Mouse (Mus musculus) midbrain, embryonic 16.5 days (tissue): ENCODE measurements around the gene Olfr748. TPM values are rescaled to one million over a fixed set of nuclear protein-coding genes. Genes with fewer than 3 reads are reported as not detected.

ENCODE experiments used
- polyA plus RNA-seq: library from polyadenylated mRNA; unstranded; fragments of >200 nt; fragmentation: Nextera tagmentation; extraction: Ambion mirVana; gene quantifications from 2 replicates; pipeline ENCODE4 v1.2.1, GENCODE M21; 2015

The Olfr748 gene
- polyA plus RNA-seq, 1 experiment from 2014 or later = not detected

Other genes with a start within 250 kb of the Olfr748 start
- gene Olfr741, start 234.6 kb upstream of the Olfr748 start, polyA plus RNA-seq = not detected in 2 replicates
- not detected in 2 replicates for gene Olfr742, start 203.8 kb upstream of the Olfr748 start, polyA plus RNA-seq
- gene Olfr743, start 185.5 kb upstream of the Olfr748 start, polyA plus RNA-seq = not detected in 2 replicates
- gene Olfr744, start 92.5 kb upstream of the Olfr748 start, polyA plus RNA-seq = not detected in 2 replicates
- not detected in 2 replicates for gene Olfr745, start 68.0 kb upstream of the Olfr748 start, polyA plus RNA-seq
- not detected in 2 replicates for gene Olfr746, start 60.3 kb upstream of the Olfr748 start, polyA plus RNA-seq
- gene Olfr747, start 14.2 kb upstream of the Olfr748 start, polyA plus RNA-seq = not detected in 2 replicates
- gene Olfr749, start 37.7 kb downstream of the Olfr748 start, polyA plus RNA-seq = not detected in 2 replicates
- 132 and 133 TPM in 2 replicates for gene Ttc5, start 78.1 kb downstream of the Olfr748 start, polyA plus RNA-seq
- gene Ccnb1ip1, start 100.4 kb downstream of the Olfr748 start, polyA plus RNA-seq = not detected in 2 replicates
- gene Parp2, start 100.5 kb downstream of the Olfr748 start, polyA plus RNA-seq = 39.1 and 41.5 TPM in 2 replicates
- gene Tep1, start 163.2 kb downstream of the Olfr748 start, polyA plus RNA-seq = 1.6 and 2.9 TPM in 2 replicates
- 2.4 and 2.8 TPM in 2 replicates for gene Klhl33, start 190.1 kb downstream of the Olfr748 start, polyA plus RNA-seq
- gene Osgep, start 217.5 kb downstream of the Olfr748 start, polyA plus RNA-seq = 113 and 117 TPM in 2 replicates
- gene Apex1, start 217.6 kb downstream of the Olfr748 start, polyA plus RNA-seq = 173 and 193 TPM in 2 replicates
- gene Pip4p1, start 223.5 kb downstream of the Olfr748 start, polyA plus RNA-seq = 95.0 and 99.5 TPM in 2 replicates
- gene Pnp, start 223.7 kb downstream of the Olfr748 start, polyA plus RNA-seq = 20.8 and 22.8 TPM in 2 replicates
- gene Gm49342, start 237.1 kb downstream of the Olfr748 start, polyA plus RNA-seq = not detected in 2 replicates
- 1.1 and 1.3 TPM in 2 replicates for gene Pnp2, start 248.6 kb downstream of the Olfr748 start, polyA plus RNA-seq